Mouse (Mus musculus): ENCODE data around the gene Tmem170.

Gene Tmem170

DNA sequence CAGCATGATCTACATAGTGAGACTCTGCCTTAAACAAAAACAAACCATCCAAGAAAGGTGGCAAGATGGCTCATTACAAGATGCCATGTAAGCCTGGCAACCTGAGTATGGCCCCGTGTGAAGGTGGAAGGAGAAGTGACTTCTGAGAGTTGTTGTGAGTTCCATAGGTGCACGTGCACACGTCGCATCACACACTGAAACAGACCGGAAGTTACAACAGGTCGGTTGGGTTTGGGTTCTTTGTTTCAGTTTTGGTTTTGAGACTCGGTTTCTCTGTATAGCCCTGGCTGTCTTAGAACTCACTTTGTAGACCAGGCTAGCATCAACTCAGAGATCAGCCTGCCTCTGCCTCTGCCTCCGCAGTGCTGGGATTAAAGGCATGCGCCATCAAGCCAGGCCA is 62.7 kb downstream of the Tmem170 start:
- DNase-seq (ENCODE audit: low read depth, low spot score), result no peak

Measured in telencephalon, adult 2 months (tissue).